Mouse (Mus musculus) fibroblast of lung, adult 2 months (primary cell): ENCODE results near the gene Ifi27.
"Not testable (repeated sequence)": the region's sequence is repeated elsewhere in the genome, so short reads cannot be mapped to it uniquely, and the experiment has no call there.

ENCODE experiments used
- DNase-seq: peaks from one replicate; pipeline ENCODE4 v3.0.0-alpha.2; 2011; ENCODE audit warnings: low read depth

Ifi27 gene

DNA sequence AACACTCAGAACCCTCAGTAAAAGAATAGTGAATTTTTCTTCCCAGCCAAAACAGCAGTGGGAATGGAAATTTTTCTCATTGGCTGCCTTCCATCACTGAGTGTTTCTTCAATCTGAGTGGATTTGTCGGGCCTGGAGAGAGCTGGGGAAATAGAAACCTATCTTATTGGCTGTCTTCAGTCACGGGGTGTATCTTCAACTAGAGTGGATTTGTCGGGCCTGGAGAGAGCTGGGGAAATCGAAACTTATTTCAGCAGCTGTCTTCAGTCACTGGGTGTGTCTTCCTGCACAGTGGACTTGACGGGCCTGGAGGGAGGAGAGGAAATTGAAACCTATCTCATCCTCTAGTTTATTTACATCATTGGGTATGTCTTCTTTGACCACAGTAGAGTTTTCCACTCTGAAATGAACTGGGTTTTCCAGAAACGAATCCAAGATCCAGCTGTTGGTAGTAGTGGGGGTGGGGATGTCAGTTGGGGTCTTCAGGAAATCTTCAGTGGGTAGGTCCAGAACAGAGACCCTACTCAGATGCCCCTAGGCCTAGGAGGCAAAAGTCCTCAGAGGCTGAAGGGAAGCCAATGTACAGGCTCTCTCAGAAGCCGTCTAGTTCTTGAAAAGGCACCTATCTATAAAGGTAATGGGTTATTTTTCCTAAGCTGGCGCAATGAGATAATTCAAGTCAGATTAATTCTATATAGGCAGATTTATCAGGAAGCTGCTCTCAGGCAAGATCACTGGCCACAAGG lies at the start of gene Ifi27:
TSS of gene Ifi27 (plus strand) at position 226 of the 746 bp plus-strand sequence.
- peak; percentile 93 for DNase-seq

DNA sequence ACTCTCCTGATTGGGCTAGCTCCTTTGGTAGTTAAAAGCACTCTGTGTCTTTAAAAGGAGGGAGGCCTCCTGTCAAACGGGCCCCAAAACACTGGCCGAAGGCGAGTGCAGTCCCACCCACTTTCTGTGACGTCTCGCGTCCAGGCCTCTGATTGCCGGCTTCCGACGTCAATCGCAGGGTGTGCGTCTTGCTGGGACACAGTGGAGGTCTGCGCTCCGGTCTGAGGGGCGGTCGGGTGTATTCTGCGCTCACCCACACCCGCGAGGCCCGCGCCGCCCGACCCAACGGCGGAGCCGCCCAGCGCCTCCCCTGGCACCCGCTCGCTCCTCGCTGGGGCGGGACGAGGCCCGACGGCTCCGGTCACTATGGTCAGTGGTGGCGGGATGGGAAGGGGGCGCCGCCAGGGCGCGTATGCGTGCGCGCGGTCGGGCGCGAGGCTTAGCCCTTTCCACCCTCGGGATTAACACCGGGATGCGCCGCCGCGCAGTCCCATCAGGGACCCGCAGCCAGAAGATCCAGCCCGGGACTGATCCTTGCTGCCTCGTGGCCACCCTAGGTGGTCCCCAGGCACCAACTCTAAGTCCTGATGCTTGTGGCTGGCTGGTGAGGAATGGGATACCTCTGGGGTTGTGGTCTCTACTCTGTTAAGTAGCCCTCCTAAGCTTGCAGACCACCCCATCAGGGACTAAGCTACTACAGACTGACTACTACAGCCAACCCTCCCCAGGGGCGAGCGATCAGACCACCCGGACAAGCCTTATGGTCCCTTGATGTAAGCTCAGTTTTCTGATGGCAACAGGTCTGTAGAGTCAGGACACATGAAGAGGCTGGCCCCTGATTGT lies 45.3 kb upstream of the Ifi27 start, which contains the start of gene Otub2:
TSS of gene Otub2 (plus strand) at position 178 of the 843 bp plus-strand sequence.
- peak; percentile 94 for DNase-seq

DNA sequence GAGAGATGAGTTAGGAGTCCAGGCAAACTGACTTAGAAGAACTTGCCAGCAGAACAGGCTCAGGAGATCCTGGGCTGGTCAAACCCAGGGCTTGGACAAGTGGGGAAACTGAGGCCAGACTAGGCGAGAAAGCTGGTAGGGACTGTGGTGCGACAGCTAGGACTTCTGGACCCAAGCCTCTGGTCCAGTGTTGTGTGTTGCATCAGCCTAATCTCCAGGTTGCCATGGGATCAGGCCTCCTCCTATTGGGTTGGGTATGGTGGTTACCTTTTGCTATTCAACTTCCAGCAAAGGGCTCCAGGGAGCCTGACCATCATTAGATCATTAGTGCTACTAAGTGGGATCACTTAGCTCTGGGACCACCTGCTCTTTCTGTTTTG lies 44.7 kb upstream of the Ifi27 start:
- no peak for DNase-seq

DNA sequence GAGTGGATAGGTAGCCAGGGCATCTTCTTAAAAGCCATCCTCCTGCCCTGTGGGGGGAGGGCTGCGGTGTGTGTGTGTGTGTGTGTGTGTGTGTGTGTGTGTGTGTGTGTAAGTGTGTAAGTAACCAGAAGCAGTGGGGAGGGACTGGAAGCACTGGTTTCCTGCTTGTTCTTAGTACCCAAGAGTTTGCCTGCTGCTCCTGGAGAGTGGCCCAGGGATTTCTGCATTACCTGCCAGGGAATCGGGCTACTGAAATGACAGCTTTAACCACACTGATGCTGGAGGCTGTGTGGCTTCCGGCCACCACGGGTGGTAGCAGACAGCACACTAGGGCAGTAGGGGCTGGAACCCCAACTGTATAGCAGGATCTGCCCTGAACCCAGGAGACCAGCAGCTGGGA lies 44.0 kb upstream of the Ifi27 start:
- DNase-seq: no peak

DNA sequence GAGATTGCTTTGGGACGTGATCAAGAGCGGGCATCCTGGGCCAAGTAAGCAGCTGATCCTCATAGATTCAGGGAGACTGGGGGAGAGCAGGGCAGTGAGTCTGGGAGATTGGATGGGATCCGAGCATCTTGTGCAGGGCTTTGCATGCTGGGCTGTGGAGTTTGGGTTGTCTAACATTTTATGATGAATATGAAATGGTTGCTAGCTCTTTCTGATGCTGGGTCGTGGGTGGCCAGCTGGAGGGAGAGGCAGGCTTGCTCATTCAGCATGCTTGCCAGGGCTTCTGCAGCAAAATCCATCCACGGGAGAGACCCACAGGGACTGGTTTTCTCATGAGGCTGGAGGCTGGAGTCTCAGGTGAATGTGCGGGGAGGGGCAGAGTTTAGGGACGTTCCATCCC lies 42.9 kb upstream of the Ifi27 start:
- DNase-seq: no peak

DNA sequence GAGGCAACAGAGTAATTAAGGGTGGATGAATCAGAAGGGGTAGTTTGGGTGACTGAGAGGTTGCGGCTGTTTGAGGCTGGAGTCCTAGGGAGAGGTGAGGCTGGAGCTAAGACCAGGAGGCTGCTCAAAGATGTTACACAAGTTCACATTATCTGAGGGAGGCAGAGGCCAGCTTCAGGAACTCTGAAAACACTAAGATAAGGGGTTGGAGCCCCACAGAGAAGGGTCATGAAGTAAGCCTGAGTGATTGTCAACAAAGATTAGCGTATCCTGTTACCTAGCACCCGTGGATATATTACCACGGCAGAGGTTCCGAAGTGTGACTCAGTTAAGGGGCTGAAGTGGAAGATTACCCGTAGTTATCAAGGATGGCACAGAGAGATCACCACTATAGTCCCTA lies 40.5 kb upstream of the Ifi27 start:
- no peak for DNase-seq

DNA sequence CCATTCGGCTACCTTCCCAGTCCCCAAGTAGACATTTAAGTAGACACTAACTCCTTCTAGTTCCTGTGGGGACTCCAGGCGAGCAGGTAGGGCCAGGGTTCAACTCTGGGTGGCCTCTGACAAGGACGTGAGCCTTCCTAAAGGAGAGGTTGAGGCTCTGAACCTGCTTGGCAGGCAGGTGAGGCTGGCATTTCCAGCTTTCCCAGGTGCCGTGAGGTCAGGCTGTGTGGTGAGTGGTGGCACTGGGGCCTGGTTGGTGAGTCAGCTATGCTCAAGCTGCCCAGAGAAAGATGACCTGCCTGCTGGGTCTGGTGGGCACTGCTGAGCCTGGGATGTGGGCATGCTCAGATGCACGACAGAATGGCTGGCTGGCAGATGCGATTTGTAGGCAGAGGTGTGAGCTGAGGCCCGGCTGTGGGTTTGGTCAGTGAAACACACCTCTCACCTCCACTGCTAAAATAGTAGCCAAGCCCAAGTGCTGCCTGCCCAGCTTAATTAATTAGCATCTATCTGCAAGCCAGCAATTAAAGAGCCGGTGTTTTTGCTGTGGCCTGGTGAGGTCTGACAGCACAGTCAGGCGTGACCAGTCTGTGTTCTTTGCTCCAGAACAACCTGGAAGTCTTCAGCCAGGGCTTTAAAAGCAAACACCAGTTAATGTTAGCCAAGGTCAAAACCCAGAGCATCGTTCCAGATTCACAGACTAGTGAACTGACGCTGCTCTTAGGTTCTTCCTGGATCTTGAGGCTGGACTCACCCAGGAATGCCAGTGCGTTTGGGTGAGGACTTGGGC lies 38.3 kb upstream of the Ifi27 start:
- no peak for DNase-seq

DNA sequence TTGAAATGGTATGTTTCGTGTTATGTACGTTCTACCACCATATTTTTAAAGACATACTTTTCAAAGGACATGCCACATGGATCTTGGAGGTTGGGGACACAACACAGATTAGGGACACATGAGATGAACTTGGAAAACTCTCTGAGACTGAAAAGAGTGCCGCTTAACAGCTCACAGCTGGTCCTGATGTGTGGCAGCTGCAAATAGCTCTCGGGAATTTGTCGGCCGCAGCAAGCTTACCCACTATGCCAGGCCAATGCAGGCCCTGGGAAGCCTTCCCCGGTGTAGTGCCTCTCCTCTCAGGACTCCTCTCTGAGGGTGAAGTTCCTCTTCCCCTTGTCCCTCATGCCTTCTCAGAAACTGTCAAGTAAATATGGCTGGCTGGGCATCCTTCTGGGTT lies 37.3 kb upstream of the Ifi27 start:
- no peak for DNase-seq

DNA sequence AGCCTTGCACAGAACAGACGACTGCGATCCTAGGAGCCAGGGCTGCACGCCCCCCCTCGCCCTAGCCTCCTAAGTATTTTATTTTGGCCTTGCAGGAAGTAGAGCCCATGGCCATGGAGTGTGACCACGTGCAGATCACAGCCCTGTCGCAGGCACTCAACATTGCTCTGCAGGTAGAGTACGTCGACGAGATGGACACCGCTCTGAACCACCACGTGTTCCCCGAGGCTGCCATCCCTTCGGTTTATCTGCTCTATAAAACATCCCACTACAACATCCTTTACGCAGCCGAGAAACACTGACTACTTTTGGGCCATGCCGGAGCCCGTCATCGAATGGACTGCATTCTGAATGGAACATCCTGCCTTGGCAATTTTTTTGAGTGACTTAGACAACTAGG lies 29.9 kb upstream of the Ifi27 start:
- no peak for DNase-seq

DNA sequence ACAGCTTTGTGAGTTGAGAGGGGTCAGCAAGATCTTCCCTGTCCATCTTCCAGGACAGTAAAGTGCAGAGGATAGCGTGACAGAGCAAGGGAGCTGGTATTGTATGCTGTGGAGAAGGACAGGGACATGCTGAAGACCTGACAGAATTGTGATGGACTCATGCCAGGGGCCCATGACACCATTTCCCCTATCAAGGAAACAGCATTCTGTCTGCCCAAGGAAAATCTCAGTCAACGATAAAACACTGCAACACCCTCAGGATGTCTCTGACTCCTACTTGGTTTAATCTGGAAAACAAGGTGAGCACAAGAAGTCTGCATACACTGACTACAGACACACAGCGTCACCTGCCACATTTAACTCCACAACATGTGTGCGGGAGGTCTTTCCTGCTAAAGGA lies 26.3 kb upstream of the Ifi27 start, which contains the start of gene 9330161L09Rik:
TSS of gene 9330161L09Rik (minus strand) at position 101 of the 400 bp plus-strand sequence.
- DNase-seq: no peak

DNA sequence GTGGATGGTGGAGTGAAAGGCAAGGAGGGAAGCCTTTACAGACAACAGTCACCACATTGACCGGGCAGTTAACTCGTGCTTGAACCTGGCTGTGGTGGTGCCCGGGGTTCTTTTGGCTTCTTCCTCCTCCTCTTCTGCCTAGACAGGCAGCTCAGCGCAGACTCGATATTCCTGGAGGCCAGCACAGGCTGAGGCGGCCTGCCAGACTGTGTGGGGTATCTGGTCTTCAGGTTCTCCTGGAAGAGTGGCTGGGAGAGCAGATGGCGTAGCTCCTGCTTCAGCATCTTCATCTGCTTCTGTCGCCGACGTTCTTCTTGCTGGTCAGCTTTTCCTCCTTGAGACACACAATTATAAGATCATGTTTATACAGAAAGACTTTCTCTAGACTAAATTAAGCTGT lies 25.9 kb upstream of the Ifi27 start:
- no peak for DNase-seq

DNA sequence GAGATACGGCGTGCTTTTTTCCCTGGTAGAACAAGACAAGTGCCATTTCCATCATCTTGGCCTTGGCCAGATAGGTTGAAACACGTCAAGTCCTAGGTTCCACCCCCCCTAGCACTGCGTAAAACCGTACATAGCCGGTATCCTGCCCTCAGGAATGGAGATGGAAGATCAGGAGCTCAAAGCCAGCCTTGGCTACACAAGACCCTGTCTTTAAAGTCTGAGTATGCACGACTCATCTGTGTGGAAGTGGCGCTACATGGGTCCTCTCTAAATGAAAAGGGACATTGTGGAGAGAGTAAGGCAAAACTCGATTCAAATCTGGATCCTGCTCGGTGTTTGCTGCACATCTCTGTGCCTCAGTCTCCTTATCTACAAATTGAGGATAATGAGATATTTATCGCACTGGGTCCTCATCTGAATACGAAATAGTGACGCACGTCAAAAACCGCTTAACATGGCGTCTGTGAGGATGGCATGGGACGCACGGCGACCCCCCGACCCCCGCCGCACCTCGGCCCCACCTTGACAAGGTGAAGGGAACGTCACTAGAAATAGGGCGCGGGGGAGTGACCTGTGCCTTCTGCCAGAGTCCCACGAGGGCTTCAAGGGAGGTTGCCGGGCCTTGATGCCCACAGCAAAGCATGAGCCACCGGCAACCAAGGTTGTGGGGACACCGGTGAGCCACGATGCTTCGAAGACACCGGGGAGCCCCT lies 8.8 kb upstream of the Ifi27 start:
- no peak for DNase-seq

DNA sequence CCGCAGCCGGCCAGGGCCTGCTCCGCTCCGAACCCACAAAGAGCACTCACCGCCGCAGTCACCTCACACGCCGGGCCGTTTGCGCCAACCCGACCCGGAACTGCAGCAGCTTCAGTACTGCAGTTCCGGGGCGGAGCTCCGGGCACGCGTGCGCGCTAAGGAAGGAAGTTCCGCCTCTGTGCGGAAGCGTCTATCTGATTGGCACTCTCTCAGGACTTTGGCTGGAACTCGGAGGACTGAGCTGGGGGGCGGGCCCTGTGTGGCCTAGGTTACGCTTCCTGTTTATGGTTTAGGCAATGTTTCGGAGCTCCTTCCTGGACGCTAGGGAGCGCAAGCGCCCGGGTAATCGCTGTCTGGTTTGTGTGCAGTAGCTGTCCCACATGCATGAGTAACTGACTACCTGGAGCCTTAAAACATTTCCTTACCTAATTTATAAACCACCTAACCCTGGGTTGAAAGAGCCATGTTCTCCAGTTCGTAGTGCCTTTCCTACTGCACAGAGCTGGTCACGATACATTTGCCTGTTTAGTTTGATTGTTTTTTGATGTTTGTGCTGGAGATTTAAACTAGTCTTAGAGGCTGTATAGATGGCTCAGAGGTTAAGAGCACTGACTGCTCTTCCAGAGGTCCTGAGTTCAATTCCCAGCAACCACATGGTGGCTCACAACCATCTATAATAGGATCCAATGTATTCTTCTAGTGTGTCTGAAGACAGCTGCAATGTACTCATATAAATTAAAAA lies 8.1 kb upstream of the Ifi27 start, which contains the start of gene Ddx24:
TSS of gene Ddx24 (minus strand) at position 102 of the 742 bp plus-strand sequence.
- peak; percentile 98 for DNase-seq

DNA sequence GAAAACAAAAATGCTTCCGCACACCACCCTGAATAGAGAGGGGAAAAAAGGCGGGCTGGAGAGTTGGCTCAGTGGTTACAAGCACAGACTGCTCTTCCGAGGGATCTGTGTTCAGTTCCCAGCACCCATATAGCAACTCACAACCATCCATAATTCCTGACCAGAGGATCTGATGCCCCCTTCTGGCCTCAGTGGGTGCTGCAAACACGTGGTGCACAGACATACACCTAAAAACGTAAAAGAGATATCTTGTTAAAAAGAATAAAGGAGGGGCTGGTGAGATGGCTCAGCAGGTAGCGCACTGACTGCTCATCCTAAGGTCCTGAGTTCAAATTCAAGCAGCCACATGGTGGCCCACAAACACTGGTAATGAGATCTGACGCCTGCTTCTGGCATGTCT lies 7.3 kb upstream of the Ifi27 start:
- DNase-seq: no peak

DNA sequence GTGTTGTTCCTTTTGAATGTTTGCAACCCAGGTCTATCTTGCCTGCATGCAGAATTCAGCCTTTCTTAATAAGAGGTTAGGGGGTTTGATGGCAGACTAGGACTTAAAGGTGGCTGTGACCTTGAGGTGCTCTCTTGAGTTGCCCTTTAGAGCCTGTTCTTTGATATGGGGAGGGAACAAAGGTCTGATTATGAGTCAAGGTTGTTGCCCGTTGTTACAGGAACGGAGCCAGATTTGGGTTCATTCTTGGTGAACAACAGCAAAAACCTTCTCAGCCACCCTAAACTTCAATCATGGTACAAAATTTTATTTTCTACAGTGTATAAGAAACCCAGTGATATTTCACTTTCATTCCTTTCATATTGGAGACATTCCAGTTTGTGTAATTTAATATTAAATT lies 581 bp upstream of the Ifi27 start:
- DNase-seq: peak; percentile 64

DNA sequence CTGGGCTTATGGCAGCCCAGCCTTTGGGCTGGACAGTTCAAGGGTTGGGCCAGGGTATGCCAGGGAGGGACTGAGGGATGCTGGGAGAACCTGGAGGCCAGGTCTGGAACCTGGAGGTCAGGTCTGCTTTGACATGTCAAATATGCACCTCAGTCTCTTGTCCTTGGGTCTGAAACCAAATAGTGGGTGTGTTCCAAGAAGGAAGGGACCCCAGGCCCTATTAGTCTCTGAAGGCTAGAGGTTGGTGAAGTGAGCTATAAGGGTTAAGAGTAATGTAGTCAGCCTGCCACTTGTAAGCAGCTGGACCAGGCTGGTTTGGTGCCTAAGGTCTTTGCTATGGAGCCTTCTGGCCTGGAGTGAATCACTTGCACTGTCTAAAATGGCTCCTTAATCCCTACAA lies 850 bp downstream of the Ifi27 start:
- DNase-seq: no peak

DNA sequence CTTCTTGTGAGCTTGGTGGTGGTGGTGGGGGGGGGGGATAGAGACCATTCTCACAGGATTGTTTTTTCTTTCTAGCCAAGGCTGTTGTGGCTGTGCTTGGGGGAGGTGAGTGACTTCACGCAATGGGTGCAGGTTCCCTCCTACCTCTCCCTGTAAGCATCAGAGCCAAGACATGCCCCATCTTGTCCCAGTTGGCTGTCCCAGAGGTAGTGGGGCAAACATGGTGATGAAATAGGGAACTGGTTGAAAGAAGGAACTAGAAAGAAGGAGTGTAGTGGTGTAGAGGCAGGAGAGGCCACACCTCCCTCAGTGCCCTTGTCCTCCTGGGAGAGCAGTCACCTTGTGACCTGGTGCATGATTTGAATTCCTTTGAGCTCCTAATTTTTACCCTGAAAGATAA lies 3.6 kb downstream of the Ifi27 start:
- no peak for DNase-seq

DNA sequence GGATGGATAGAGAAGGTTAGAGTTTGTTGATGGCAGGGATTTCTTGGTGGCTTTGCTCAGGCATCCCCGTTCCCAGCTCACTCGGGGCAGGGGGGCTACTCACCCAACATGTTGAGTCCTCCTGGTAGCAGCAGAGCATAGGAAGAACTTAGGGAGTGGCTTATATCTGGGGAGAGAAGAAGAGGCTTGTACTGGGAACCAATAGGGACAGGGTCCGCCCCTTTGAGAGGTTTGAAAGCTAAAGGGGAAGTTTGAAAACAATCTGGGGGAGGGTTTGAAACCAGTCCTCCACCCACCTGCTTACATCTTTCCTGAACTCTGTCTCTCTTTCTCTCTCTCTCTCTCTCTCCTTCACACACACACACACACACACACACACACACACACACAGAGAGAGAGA lies 9.5 kb downstream of the Ifi27 start, which contains the start of gene Ifi27l2a:
TSS of gene Ifi27l2a (minus strand) at position 157 of the 400 bp plus-strand sequence.
- DNase-seq: no peak

DNA sequence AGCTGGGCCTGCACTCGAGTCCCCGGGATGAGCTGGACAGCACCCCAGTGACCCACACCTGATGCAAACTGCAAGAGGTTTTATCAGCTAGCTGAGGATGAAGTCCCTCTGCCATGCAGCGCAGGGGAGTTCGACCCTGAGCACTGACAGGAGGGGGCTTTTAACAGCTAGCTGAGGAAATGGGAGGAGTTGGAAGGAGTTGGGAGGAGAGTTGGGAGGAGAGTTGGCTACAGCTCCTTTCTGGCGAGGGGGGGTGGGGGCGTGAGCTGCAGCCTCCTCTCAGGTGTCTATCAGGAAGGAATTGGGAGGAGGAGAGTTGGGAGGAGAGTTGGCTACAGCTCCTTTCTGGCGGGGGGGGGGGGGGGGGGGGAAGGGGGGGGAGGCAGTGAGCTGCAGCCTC lies 10.2 kb downstream of the Ifi27 start:
- DNase-seq: not testable (repeated sequence)

DNA sequence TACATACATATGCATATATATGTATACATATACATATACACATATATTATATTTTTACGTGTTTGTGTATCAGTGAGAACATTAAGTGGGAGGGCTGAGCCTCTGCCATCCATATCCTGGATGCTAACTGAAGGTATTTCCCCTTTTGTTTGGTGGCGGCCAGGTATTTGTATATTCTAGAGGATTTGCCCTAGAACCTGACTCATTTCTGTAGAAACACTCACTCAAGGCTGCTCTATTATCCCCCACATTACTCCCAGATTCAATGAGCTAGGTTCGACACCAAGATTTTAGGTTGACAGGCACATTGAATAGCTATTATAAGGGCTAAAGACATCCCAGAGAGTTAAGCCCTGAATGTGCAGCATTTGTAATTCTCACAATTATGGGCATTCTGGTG lies 11.0 kb downstream of the Ifi27 start:
- DNase-seq: no peak

DNA sequence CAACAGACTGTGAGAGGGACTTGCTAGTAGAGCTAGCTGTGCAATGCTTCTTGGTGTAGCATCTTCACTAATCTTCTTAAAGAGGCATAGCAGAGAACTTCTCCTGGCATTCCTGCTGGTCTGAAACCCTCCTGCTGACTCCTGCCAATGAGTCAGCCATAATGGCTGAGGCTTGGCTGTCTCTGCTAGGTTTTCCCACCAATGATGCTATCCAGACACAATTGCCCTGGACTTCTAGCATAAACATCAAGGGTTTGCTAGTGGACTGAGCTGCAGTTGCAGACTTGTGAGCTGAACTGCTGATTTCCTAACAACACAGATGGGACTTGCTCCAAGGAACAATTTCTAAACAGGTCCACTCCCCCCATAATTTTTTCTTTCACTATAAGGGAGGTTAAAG lies 19.4 kb downstream of the Ifi27 start:
- peak; percentile 69 for DNase-seq
